Mouse (Mus musculus) bone marrow macrophage, adult 2 months (primary cell): Measurements from ENCODE around the gene Aco1.

Experiments
- CTCF ChIP-seq: IDR thresholded peaks from 2 replicates; pipeline ENCODE4 v1.5.1; 2012; ENCODE audit warnings: low read depth, mild to moderate bottlenecking, low read length, moderate library complexity
- POLR2A ChIP-seq: IDR thresholded peaks from 2 replicates; pipeline ENCODE4 v1.6.1; 2012; ENCODE audit warnings: mild to moderate bottlenecking, low read depth, low read length, borderline replicate concordance

DNA sequence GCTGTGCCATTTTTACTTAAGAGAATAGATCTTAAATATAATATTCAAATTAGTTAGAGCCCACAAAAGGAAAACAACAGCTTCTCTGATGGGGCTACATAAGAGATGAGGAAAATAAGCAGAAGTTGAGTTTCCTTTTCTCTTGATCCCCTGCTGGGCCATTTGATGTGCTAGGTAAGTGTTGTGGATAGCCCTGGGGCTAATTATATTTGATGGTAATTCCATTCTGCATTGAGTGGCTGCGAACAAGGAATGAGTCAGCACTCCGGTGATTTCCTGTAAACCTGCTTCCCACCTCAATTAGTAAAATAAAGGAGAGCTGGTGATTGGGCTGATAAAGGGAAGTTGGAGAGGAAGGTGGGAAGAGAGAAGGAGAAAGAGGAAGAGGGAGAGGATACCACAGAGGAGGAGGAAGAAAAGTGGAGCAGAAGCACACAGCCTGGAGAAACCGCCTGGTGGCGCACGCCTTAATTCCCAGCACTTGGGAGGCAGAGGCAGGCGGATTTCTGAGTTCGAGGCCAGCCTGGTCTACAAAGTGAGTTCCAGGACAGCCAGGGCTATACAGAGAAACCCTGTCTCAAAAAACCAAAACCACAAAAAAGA is 90.3 kb downstream of the Aco1 start:
- TF ChIP-seq CTCF (no peak), POLR2A (no peak)
